Mouse (Mus musculus): ENCODE data around the gene Dnal4. TPM values are rescaled to one million over a fixed set of nuclear protein-coding genes. Genes with fewer than 3 reads are reported as not detected.
"Not testable (repeated sequence)": the region's sequence is repeated elsewhere in the genome, so short reads cannot be mapped to it uniquely, and the experiment has no call there.

Gene Dnal4
- polyA plus RNA-seq (2017; shearing (Covaris generic)), result 1 to 10 TPM; 5.3 to 6.9 TPM

DNA sequence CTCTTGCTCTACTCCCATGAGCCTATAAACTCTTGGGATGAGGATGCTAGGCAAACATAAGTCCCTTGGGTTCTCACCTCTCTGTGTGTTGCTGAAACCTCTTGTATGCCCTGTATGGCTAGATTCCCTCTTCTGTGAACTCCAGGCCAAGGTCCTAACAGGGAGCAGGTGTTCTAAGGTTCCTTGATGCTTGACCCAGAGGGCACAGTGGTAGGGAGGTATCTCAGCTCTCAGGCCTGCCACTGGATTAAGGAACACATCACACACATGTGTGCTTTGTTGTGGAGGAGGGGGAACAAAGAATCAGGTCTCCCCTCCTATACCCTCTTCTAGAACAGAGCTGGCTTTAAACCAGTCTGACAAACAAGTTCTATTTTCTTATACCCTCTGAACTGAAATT is at the start of gene Dnal4:
TSS of gene Dnal4 (minus strand) at position 101 of the 400 bp plus-strand sequence.
- no peak for ATAC-seq

DNA sequence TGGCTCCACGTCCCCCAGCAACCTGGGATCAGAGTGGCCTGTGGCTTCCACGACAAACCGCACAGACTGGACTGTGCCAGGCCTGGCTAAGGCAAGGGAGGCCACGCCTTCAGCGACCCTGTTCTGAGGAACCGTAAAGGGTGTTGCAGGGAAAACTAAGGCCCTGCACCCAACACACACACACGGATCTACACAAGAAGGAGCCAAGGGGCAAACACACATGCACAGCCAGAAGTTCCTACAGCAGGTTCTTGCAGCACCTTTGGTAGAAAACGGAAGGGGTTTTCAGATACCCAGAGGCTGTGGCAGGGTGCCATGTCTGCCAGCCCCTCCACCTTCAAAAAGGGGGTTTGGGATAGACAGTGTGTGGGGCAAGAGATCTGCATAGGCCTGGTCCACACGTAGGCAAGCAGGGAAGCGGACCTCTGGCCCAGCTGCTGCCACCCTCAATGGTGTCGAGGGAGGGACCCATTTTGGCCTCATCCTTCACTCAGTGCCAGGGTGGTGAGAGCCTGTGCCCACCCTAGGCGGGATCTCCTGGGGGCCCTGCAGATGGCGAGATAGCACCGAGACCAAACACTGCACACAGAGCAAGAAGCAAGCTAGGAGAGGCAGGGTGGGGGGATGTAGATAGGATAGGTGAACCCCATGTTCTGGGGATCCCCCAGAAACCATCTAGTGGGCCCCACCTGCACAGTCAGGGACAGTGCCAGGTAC is 49.6 kb upstream of the Dnal4 start:
- no peak for ATAC-seq

DNA sequence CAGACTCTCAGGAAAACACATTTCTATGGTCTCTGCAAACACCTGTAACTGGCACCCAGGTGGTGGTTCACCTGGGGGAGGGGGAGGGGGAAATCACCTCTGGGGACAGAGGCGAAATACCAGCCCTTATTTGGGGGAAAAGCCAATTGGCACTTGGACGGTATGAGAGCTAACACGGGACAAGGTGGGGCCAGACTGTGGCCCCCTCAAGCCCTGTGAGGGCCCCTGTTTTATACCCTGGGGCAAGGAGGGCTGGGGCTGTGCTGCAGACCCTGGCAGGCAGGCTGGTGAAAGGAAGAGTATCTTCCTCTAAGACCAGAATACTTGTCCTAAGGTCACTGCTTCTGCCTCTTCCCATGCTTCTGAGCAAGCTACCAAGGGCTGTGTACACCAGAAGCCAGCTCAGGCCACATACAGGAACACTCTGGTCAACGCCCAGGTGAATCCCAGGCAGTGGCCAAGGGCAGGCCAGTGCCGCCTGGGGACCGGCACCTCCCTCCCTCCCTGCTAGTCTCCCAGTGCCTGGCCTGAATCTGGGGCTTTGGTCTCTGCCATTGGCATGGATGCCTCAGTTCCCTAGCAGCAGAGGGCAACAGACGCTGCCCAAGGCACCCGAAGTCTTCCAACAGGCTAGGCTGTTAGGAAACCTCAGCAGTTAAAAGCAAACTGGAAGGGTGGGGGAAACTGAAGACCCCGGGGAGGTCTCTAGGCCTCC is 48.7 kb upstream of the Dnal4 start:
- ATAC-seq, result no peak

GRCm38 (mm10) chr15:79825146-79825825 is 47.6 kb upstream of the Dnal4 start:
- ATAC-seq, result no peak

- no peak for ATAC-seq
Observed at GRCm38 (mm10) chr15:79823588-79824280, 46.1 kb upstream of the Dnal4 start.

GRCm38 (mm10) chr15:79822265-79823199 is 44.9 kb upstream of the Dnal4 start:
- ATAC-seq, result no peak

DNA sequence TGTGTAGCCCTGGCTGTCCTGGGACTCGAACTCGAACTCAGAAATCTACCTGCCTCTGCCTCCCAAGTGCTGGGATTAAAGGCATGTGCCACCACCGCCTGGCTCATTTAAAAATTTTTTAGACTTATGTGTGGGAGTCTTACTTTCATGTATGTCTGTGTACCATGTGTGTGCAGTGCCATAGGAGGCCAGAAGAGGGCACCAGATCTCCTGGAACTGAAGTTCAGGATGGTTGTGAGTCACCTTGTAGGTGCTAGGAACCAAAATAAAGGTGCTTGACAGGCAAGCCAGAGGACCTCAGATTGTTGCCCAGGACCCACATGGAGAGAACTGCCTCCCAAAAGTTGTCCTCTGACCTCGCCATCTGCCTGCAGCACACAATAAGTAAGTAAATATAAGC is 40.7 kb upstream of the Dnal4 start:
- no peak for ATAC-seq

GRCm38 (mm10) chr15:79813666-79814258 is 36.1 kb upstream of the Dnal4 start:
- no peak for ATAC-seq

GRCm38 (mm10) chr15:79812840-79813239 is 35.2 kb upstream of the Dnal4 start:
- ATAC-seq, result not testable (repeated sequence)

DNA sequence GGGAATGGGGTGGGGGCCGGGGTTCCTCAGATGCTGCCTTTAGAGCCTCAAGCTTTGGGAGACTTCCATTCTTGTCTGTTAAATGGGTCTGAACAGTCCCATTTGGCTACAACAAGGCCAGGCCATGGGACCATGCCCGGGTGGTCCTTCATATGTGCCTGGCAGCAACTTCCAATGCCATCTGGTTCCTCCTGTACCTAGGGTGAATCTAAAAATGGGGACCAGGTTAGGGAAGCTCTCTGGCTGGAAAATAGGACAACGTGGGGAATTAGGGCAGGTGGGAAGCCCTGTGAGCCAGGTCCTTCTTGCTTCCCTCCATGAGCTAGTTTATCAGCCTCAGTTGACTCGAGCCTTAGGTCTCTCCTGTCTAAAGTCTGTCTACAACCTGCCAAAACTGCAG is 33.3 kb upstream of the Dnal4 start:
- ATAC-seq, result no peak

GRCm38 (mm10) chr15:79810061-79810460 is 32.4 kb upstream of the Dnal4 start:
- no peak for ATAC-seq

DNA sequence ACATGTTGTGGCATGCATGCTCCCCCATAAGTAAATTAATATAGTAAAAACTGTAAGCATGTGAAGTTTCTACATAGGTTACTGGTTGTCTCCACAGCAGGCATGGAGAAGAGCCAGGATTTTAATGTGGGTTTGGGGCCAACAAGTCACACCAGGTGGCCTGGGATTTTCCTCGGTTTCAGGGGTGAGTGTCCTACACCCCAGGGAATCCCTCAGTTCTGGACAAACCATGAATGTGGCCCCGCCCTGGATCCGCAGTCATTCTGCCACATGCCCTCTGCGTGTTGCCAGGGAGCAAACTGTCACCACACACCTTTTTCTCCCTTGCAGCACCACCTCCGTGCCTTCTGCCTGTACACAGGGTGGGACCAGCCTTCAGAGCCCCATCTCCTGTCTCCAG is 31.0 kb upstream of the Dnal4 start:
- ATAC-seq, result no peak

DNA sequence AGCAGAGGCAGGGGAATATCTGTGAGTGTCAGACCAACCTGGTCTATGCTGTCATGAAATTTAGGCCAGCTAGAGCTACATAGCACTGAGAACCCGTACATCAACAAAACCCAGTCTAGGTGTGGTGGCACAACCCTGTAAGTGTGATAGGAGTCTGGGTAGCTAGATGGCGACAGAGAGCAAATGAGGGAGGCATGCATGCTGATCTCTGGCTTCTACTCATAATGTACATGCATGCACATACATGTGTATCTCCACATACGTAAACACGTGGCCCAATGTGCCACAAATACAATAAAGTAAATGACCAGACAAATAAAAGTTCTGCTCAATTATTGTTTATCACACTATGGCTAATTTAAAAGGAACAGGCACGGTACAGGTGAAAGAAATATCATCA is 30.5 kb upstream of the Dnal4 start:
- ATAC-seq, result no peak

DNA sequence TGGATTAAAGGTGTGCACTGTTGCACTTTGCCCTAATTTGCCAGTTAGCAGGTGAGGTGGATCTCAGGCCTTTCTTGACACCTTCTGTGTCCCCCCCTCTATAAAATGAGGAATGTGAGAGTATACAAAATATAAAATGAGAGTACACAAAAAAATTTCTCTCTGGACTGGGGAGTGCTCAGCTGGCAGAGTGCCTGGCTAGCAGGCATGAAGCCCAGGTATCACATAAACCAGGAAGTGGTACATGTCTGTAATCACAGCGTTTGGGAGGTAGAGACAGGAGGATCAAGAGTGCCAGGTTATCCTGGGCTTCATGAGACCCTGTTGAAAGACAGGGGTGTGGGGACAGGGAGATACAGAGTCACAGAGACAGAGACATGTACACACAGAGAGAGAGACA is 29.4 kb upstream of the Dnal4 start:
- no peak for ATAC-seq

- ATAC-seq, result no peak
Observed at GRCm38 (mm10) chr15:79805246-79805645, 27.6 kb upstream of the Dnal4 start.

DNA sequence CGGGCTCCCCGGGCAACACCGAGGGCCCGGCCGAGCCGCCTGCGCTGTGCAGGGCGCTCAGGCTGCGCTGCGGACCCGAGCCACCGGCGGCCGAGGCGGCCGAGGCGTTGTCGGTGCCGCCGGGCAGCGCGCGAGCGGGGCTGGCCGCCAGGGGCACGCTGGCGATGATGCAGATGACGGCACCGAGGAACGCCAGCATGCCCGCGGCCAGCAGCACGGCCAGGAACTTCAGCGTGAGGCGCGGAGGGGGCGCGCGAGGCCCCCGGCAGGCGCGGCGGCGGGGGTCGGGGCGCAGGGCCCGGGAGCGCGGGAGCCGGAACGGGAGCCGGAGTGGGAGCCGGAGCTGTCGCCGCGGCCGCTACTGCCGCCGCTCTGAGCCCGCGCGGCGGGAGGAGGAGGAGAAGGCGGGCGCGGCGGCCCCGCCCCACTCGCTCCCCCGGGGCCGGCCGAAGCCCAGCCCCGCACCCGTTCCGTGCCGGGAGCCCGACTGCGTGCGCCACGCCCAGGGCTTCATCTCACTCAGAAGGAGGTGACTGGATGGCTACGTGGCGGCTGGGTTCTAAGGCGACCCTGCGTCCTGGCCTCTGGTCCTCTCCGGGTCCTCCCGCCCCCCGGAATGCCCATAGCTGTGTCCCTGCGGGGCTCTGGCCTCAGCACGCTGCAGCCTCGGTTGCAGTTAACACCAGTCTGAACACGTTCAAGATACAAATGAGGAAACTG is 26.9 kb upstream of the Dnal4 start, which contains the start of gene Nptxr:
TSS of gene Nptxr (minus strand) at position 415 of the 720 bp plus-strand sequence.
- no peak for ATAC-seq

- ATAC-seq, result no peak
Observed at GRCm38 (mm10) chr15:79803533-79804351, 26.1 kb upstream of the Dnal4 start.

- ATAC-seq, result no peak
Observed at GRCm38 (mm10) chr15:79802304-79802703, 24.7 kb upstream of the Dnal4 start.

DNA sequence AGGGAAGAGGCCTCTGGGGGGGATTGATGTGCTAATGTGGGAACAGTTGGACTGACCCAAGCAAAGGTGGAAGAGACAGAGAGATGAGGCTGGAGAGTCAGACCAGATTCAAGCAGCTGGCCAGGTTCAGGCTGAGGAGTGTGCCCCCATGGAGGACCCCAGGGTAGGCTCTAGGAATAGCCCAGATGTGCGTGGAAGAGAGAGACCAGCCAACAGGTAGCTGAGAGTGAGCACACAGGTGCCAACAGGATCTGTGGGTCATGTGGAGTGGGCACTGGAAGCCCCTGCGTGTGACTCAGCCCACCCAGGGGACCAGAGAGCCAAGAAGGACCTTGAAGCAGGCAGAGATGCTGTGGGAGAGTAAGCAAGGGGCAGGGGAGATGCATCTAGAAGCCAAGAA is 24.0 kb upstream of the Dnal4 start:
- ATAC-seq, result no peak

GRCm38 (mm10) chr15:79800701-79801100 is 23.1 kb upstream of the Dnal4 start:
- no peak for ATAC-seq

All from activated CD4-positive, CD25-positive, alpha-beta regulatory T cell, adult 4 months (primary cell).